Mouse (Mus musculus) midbrain, embryonic 14.5 days (tissue): ENCODE measurements around the gene Hbb-bs. TPM values are rescaled to one million over a fixed set of nuclear protein-coding genes. Genes with fewer than 3 reads are reported as not detected.
"Not testable (repeated sequence)": the region's sequence is repeated elsewhere in the genome, so short reads cannot be mapped to it uniquely, and the experiment has no call there.

Experiments
- ATAC-seq: fragments of 200-750 bp; cut with Nextera tagmentation; 2 replicates; pipeline ENCODE4 v1.8.0; 2017; ENCODE audit warnings: moderate number of reproducible peaks, moderate library complexity; ENCODE audit not compliant: low FRiP score, low TSS enrichment
- DNase-seq: peaks from one replicate; pipeline ENCODE4 v3.0.0-alpha.2; 2015
- H3K27ac ChIP-seq: fragments of 300-500 bp; sonication (generic); replicated peaks from 2 replicates; pipeline ENCODE4 v1.5.1; 2014; ENCODE audit warnings: mild to moderate bottlenecking, low read depth, low read length, moderate library complexity
- H3K27me3 ChIP-seq: fragments of 300-500 bp; sonication (generic); 2 replicates; pipeline ENCODE4 v1.6.1; 2014; ENCODE audit warnings: low read length, control low read depth, mixed read lengths; ENCODE audit not compliant: control insufficient read depth, insufficient read depth
- H3K36me3 ChIP-seq: fragments of 300-500 bp; sonication (generic); 2 replicates; pipeline ENCODE4 v1.6.1; 2014; ENCODE audit warnings: low read length, control low read depth; ENCODE audit not compliant: control insufficient read depth, insufficient read depth
- H3K4me1 ChIP-seq: fragments of 300-500 bp; sonication (generic); 2 replicates; pipeline ENCODE4 v1.6.1; 2014; ENCODE audit warnings: mild to moderate bottlenecking, antibody characterized with exemption, low read length, control low read depth; ENCODE audit not compliant: control insufficient read depth, insufficient read depth
- H3K4me2 ChIP-seq: fragments of 300-500 bp; sonication (generic); 2 replicates; pipeline ENCODE4 v1.6.1; 2014; ENCODE audit warnings: mild to moderate bottlenecking, low read length, moderate library complexity
- H3K4me3 ChIP-seq: fragments of 300-500 bp; sonication (generic); replicated peaks from 2 replicates; pipeline ENCODE4 v1.5.1; 2014; ENCODE audit warnings: low read depth, low read length
- H3K9ac ChIP-seq: fragments of 300-500 bp; sonication (generic); replicated peaks from 2 replicates; pipeline ENCODE4 v1.6.1; 2014; ENCODE audit warnings: mild to moderate bottlenecking, low read length, moderate library complexity
- H3K9me3 ChIP-seq: fragments of 300-500 bp; sonication (generic); 2 replicates; pipeline ENCODE4 v1.6.1; 2016; ENCODE audit warnings: low read length, control low read depth, mixed read lengths; ENCODE audit not compliant: control insufficient read depth
- WGBS: fragments of 180-500 bp; shearing (Covaris S2); extraction: QIAGEN DNeasy Blood & Tissue Kit; methylation state at CpG from one replicate; pipeline ENCODE4 v1.1.7; 2014; 5-methylcytosine and 5-hydroxymethylcytosine counted together
- polyA plus RNA-seq: library from polyadenylated mRNA; unstranded; fragments of >200 nt; fragmentation: Nextera tagmentation; extraction: Ambion mirVana; gene quantifications from 2 replicates; pipeline ENCODE4 v1.2.1, GENCODE M21; 2014

The Hbb-bs gene
- polyA plus RNA-seq, 1 experiment from 2014 or later: 3,364 TPM

DNA sequence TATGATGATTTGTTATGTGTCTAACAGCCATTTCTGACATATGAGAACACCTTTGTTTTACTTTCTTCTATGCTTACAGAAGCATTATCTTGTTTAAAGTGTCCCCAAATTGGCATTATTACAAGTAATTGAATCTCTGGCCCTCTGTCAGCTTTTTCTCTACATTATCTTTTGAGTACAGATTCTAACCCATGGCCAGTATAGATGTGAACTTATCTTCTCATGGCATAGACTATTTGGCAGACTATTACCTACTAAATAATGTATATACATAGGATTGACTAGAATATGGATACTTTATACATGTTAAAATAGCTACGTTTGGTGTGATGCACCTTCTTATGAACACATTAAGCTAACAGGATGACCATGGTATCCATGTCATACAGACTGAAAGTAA is 26.8 kb upstream of the Hbb-bs start:
- no peak for ATAC-seq
- Histone ChIP-seq H3K27ac (no peak overlapping the region), H3K9ac (no peak overlapping the region), H3K4me1 (no peaks in the 10 kb centered on the region), H3K27me3 (no peaks in the 10 kb centered on the region), H3K9me3 (no peaks in the 10 kb centered on the region), H3K36me3 (no peaks in the 10 kb centered on the region), H3K4me3 (no peak overlapping the region), H3K4me2 (no peak overlapping the region)
- WGBS: 73% methylated on average over 1 of the region's 1 CpGs
- DNase-seq: no peak

DNA sequence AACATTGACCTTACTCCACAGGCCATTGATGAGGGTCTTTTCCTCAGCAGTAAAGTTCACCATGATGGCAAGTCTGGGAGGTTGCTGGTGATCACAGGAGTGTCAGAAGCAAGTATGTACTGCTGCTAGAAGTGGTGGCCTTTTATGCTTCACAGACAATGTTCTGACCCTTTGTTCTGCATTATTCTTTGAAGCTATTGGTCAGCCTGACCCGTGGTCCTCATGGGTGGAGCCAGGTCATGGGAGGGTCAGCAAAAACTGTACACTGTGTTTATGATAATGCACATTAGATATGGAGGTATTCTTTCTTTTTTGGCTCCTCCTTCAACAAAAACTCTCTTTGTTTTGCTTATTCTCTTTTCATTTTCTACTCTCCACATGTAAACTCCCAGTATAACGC is 25.2 kb upstream of the Hbb-bs start, which contains the start of gene Hbb-y:
Gene Hbb-y (minus strand): TSS at position 127 of the 400 bp plus-strand sequence.
- no peak within 1 kb of the TSS for H3K9ac ChIP-seq
- H3K9me3 ChIP-seq: no peaks in the 10 kb centered on the region
- H3K4me3 ChIP-seq: no peak within 1 kb of the TSS
- no peak within 1 kb of the TSS for H3K27ac ChIP-seq
- H3K27me3 ChIP-seq: no peaks in the 10 kb centered on the region
- no peak for ATAC-seq
- WGBS: 72% methylated on average over 2 of the region's 2 CpGs
- H3K4me1 ChIP-seq: no peaks in the 10 kb centered on the region
- H3K36me3 ChIP-seq: no peaks in the 10 kb centered on the region
- H3K4me2 ChIP-seq: no peak within 1 kb of the TSS
- no peak for DNase-seq

DNA sequence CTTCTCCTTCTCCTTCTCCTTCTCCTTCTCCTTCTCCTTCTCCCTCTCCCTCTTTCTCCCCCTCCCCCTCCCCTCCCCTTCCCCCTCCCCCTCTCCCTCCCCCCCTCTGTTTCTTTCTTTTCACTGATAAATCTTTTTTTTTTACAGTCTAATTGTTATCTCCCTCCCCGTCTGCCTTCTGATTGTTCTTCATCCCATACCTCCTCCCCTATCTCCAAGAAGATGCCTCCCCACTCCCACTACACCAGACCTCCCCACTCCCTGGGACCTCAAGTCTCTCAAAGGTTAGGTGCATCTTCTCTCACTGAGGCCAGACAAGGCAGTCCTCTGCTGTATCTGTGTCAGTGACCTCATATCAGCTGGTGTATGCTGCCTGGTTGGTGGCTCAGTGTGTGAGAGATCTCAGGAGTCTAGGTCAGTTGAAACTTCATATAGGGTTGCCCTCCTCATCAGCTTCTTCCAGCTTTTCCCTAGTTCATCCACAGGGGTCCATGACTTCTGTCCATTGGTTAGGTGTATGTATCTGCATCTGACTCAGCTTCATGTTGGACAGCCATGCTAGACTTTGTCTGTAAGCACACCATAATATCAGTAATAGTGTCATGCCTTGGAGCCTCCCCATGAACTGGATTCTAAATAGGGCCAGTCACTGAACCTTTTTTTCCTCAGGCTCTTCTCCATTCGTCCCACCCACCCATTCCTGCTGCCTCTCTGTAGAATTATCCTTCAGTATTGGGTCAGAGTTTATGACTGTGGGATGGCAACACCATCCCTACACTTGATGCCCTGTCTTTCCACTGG is 16.8 kb upstream of the Hbb-bs start:
- Histone ChIP-seq H3K9ac (no peak overlapping the region), H3K9me3 (no peaks in the 10 kb centered on the region), H3K27ac (no peak overlapping the region), H3K27me3 (no peaks in the 10 kb centered on the region), H3K4me3 (no peak overlapping the region), H3K36me3 (no peaks in the 10 kb centered on the region), H3K4me2 (no peak overlapping the region), H3K4me1 (no peaks in the 10 kb centered on the region)
- no peak for ATAC-seq
- 70% methylated on average over 2 of the region's 2 CpGs for WGBS
- DNase-seq: no peak

DNA sequence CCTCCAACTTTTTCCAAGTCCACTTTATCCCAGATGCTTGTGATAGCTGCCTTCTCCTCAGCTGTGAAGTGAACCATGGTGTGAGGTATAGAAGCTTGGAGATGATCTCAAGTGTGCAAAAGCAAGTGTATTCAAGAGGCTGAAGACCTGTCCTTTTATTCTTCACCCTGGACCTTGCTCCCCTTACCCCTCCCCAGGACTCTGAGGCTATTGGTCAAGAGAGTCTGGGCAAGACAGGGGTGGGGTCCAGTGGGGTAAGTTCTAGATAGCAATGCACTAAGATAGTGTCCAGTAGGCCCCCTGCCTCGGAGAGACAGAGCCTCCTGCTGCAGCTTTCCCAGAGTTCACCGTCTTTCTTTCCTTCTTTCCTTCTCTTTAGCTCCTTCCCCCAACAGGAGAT is 15.1 kb upstream of the Hbb-bs start, which contains the start of gene Hbb-bh1:
Gene Hbb-bh1 (minus strand): TSS at position 131 of the 400 bp plus-strand sequence.
- Histone ChIP-seq H3K36me3 (no peaks in the 10 kb centered on the region), H3K27ac (no peak within 1 kb of the TSS), H3K27me3 (no peaks in the 10 kb centered on the region), H3K9ac (no peak within 1 kb of the TSS), H3K4me2 (no peak within 1 kb of the TSS), H3K9me3 (no peaks in the 10 kb centered on the region), H3K4me3 (no peak within 1 kb of the TSS), H3K4me1 (no peaks in the 10 kb centered on the region)
- ATAC-seq: no peak
- WGBS: 71% methylated on average over 2 of the region's 2 CpGs
- DNase-seq: no peak

DNA sequence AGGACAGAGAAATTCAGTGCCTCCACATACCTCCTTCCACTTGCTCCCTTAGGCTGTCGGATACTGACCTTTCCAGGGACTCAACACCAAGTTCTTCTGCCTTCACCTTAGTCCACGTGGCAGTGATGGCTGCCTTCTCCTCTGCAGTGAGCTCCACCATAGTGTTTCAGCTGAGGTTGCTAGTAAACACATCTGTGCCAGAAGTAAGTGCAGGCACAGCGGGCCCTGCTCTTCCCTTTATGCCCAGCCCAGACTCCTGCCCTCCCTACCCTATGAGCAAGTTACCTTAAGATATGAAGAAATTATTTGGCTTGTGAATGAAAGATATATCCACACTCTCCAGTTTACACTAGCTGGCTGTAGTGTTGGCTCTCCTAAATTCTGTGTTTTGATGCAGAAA is 12.4 kb upstream of the Hbb-bs start, which contains the start of gene Hbb-bh2:
Gene Hbb-bh2 (minus strand): TSS at position 253 of the 400 bp plus-strand sequence.
- no peak for DNase-seq
- Histone ChIP-seq H3K9ac (no peak within 1 kb of the TSS), H3K9me3 (no peaks in the 10 kb centered on the region), H3K4me1 (no peaks in the 10 kb centered on the region), H3K4me3 (no peak within 1 kb of the TSS), H3K4me2 (no peak within 1 kb of the TSS), H3K36me3 (no peaks in the 10 kb centered on the region), H3K27ac (no peak within 1 kb of the TSS), H3K27me3 (no peaks in the 10 kb centered on the region)
- no peak for ATAC-seq
- 75% methylated on average over 3 of the region's 3 CpGs for WGBS

DNA sequence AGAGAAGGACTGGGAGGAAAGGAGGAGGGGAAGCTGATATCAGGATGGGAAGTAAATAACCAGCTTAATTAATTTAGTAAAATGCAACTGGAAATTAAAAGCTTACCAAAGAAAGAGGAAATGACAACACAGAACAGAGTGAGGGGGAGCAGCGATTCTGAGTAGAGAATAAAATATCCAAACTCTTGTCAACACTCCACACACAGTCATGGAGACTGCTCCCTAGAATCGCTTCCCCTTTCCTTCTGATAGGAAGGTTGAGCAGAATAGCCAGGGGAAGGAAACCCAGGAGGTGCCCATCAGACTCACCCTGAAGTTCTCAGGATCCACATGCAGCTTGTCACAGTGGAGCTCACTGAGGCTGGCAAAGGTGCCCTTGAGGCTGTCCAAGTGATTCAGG is 757 bp downstream of the Hbb-bs start:
- DNase-seq, H3K27ac ChIP-seq, H3K4me1 ChIP-seq, H3K4me2 ChIP-seq, H3K4me3 ChIP-seq, H3K9ac ChIP-seq, H3K9me3 ChIP-seq, ATAC-seq, H3K27me3 ChIP-seq, H3K36me3 ChIP-seq: not testable (repeated sequence)
- WGBS: no CpG with 5 or more reads among the region's 2 CpGs

DNA sequence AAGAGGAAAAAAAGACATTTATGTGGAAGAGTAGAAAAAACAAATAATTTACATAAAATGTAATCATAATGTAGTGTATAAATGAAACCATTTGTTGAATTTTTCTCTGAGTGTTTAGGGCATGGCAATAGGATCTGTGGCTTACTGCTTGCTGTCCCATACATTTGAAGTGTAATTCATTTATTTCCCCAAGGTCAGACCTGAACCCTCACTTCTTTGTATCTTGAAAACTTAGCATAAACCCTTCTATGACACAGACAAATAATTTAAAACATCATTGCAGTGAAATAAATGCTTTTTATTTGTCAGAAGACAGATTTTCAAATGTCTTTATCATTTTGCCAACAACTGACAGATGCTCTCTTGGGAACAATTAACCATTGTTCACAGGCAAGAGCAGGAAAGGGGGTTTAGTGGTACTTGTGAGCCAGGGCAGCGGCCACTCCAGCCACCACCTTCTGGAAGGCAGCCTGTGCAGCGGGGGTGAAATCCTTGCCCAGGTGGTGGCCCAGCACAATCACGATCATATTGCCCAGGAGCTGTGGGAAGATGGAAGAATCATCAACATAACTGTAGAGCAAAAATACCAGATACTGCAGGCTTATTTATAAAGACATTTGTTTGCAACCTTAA is 1.5 kb downstream of the Hbb-bs start:
- Histone ChIP-seq H3K4me2 (no peak overlapping the region), H3K27ac (no peak overlapping the region), H3K4me3 (no peak overlapping the region), H3K27me3 (no peaks in the 10 kb centered on the region), H3K9ac (no peak overlapping the region), H3K4me1 (no peaks in the 10 kb centered on the region), H3K36me3 (no peaks in the 10 kb centered on the region), H3K9me3 (no peaks in the 10 kb centered on the region)
- DNase-seq (no peak), ATAC-seq (no peak)
- WGBS: 46% methylated on average over 3 of the region's 3 CpGs

DNA sequence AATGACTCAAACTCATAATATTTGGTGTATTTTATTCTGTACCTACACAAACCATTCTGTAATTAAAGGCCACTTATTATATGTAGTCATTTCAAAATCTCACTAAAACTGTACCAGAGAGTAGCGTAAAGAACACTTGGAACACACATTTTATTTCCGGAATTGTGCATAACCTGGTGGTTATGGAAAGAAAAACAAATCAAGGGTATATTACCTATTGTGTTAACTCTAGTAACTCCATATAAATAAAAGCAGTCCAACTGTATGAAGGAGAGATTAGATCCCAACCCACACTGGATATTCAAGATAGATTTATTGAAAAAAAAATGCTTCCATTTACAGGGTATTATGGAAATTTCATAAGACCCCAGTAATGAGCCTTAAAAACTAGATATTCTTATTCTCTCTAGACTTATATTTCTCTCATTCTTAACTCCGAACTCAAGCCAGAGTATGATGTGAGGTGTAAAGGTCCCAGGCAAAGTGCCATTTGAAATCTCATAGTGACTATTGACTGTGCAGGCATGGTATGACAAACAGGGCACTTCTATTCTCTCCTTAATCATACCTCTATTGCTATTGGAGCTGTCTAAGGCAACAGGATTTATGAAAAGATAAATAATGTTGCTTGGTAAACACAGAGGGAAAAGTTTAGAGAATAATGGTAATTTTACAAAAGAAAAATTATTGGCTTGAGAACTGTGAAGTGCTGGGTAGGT is 2.2 kb downstream of the Hbb-bs start:
- Histone ChIP-seq H3K27ac (no peak overlapping the region), H3K27me3 (no peaks in the 10 kb centered on the region), H3K36me3 (no peaks in the 10 kb centered on the region), H3K9ac (no peak overlapping the region), H3K9me3 (no peaks in the 10 kb centered on the region), H3K4me2 (no peak overlapping the region), H3K4me3 (no peak overlapping the region), H3K4me1 (no peaks in the 10 kb centered on the region)
- DNase-seq (no peak), ATAC-seq (no peak)
- 95% methylated on average over 3 of the region's 3 CpGs for WGBS
